Mouse (Mus musculus) stomach, embryonic 16.5 days (tissue): ENCODE measurements around the gene Fam213a. TPM values are rescaled to one million over a fixed set of nuclear protein-coding genes. Genes with fewer than 3 reads are reported as not detected.

Source experiments
- ATAC-seq: fragments of 200-750 bp; cut with Nextera tagmentation; 2 replicates; pipeline ENCODE4 v1.8.0; 2017; ENCODE audit warnings: moderate number of reproducible peaks, moderate TSS enrichment; ENCODE audit not compliant: insufficient read depth, low FRiP score
- H3K27ac ChIP-seq: fragments of 300-500 bp; sonication (generic); 2 replicates; pipeline ENCODE4 v1.5.1; 2014; ENCODE audit warnings: low read length
- H3K27me3 ChIP-seq: fragments of 300-500 bp; sonication (generic); 2 replicates; pipeline ENCODE4 v1.6.1; 2014; ENCODE audit warnings: low read length, control low read depth, mixed read lengths; ENCODE audit not compliant: control insufficient read depth, insufficient read depth
- H3K36me3 ChIP-seq: fragments of 300-500 bp; sonication (generic); 2 replicates; pipeline ENCODE4 v1.6.1; 2014; ENCODE audit warnings: low read length; ENCODE audit not compliant: control insufficient read depth, insufficient read depth
- H3K4me1 ChIP-seq: fragments of 300-500 bp; sonication (generic); 2 replicates; pipeline ENCODE4 v1.6.1; 2014; ENCODE audit warnings: low read length, control low read depth, mixed read lengths; ENCODE audit not compliant: control insufficient read depth, insufficient read depth
- H3K4me2 ChIP-seq: fragments of 300-500 bp; sonication (generic); 2 replicates; pipeline ENCODE4 v1.6.1; 2014; ENCODE audit warnings: low read depth, low read length, mixed read lengths
- H3K4me3 ChIP-seq: fragments of 300-500 bp; sonication (generic); replicated peaks from 2 replicates; pipeline ENCODE4 v1.5.1; 2014; ENCODE audit warnings: mild to moderate bottlenecking, low read length
- H3K9ac ChIP-seq: fragments of 300-500 bp; sonication (generic); 2 replicates; pipeline ENCODE4 v1.6.1; 2014; ENCODE audit warnings: low read length
- H3K9me3 ChIP-seq: fragments of 300-500 bp; sonication (generic); replicated peaks from 2 replicates; pipeline ENCODE4 v1.6.1; 2016; ENCODE audit warnings: low read length, control low read depth; ENCODE audit not compliant: control insufficient read depth
- whole genome bisulfite sequencing: fragments of 180-500 bp; shearing (Covaris S2); extraction: QIAGEN DNeasy Blood & Tissue Kit; methylation state at CpG from one replicate; pipeline ENCODE4 v1.1.7; 2014; 5-methylcytosine and 5-hydroxymethylcytosine counted together
- polyA plus RNA-seq: library from polyadenylated mRNA; unstranded; fragments of >200 nt; fragmentation: Nextera tagmentation; extraction: Ambion mirVana; gene quantifications from 2 replicates; pipeline ENCODE4 v1.2.1, GENCODE M21; 2015

Fam213a gene
- polyA plus RNA-seq, 1 experiment from 2014 or later: 42.4 TPM

- ATAC-seq: peak; percentile 54; the same call in 1 of the 2 replicates
- H3K27ac ChIP-seq: no peak overlapping the region
- H3K4me2 ChIP-seq: no peak overlapping the region
These were observed 21.1 kb downstream of the Fam213a start for GRCm38 (mm10) chr14:40992464-40992863.

GRCm38 (mm10) chr14:40988780-40989179 is 24.8 kb downstream of the Fam213a start:
- no peak overlapping the region for H3K4me2 ChIP-seq
- no peaks in the 10 kb centered on the region for H3K9me3 ChIP-seq
- no peak overlapping the region for H3K4me3 ChIP-seq
- H3K27ac ChIP-seq: no peak overlapping the region
- no peaks in the 10 kb centered on the region for H3K4me1 ChIP-seq
- H3K27me3 ChIP-seq: no peaks in the 10 kb centered on the region
- no peak overlapping the region for H3K9ac ChIP-seq
- H3K36me3 ChIP-seq: no peaks in the 10 kb centered on the region
- 82% methylated on average over 5 of the region's 5 CpGs for WGBS
- no peak for ATAC-seq

More at GRCm38 (mm10) chr14:40992464-40992863, 21.1 kb downstream of the Fam213a start:
- no peak overlapping the region for H3K4me3 ChIP-seq
- no peaks in the 10 kb centered on the region for H3K4me1 ChIP-seq
- no peaks in the 10 kb centered on the region for H3K27me3 ChIP-seq
- WGBS: 41% methylated on average over 6 of the region's 6 CpGs
- H3K36me3 ChIP-seq: no peaks in the 10 kb centered on the region
- no peaks in the 10 kb centered on the region for H3K9me3 ChIP-seq
- H3K9ac ChIP-seq: no peak overlapping the region

GRCm38 (mm10) chr14:40987184-40987583 is 26.4 kb downstream of the Fam213a start:
- no peaks in the 10 kb centered on the region for H3K4me1 ChIP-seq
- no peak for ATAC-seq
- no peak overlapping the region for H3K4me2 ChIP-seq
- H3K4me3 ChIP-seq: no peak overlapping the region
- H3K9ac ChIP-seq: no peak overlapping the region
- 70% methylated on average over 2 of the region's 2 CpGs for WGBS
- H3K27me3 ChIP-seq: no peaks in the 10 kb centered on the region
- H3K27ac ChIP-seq: no peak overlapping the region
- H3K9me3 ChIP-seq: no peaks in the 10 kb centered on the region
- H3K36me3 ChIP-seq: no peaks in the 10 kb centered on the region

GRCm38 (mm10) chr14:40985635-40986034 is 28.0 kb downstream of the Fam213a start:
- no peaks in the 10 kb centered on the region for H3K9me3 ChIP-seq
- H3K4me2 ChIP-seq: no peak overlapping the region
- H3K27me3 ChIP-seq: no peaks in the 10 kb centered on the region
- no peak for ATAC-seq
- no peak overlapping the region for H3K27ac ChIP-seq
- H3K36me3 ChIP-seq: no peaks in the 10 kb centered on the region
- 63% methylated on average over 4 of the region's 4 CpGs for WGBS
- no peak overlapping the region for H3K4me3 ChIP-seq
- H3K4me1 ChIP-seq: no peaks in the 10 kb centered on the region
- H3K9ac ChIP-seq: no peak overlapping the region

GRCm38 (mm10) chr14:40979723-40980122 is 33.9 kb downstream of the Fam213a start:
- Histone ChIP-seq H3K4me1 (no peaks in the 10 kb centered on the region), H3K27me3 (no peaks in the 10 kb centered on the region), H3K36me3 (no peaks in the 10 kb centered on the region), H3K4me3 (no peak overlapping the region), H3K27ac (no peak overlapping the region), H3K9me3 (no peaks in the 10 kb centered on the region), H3K4me2 (no peak overlapping the region), H3K9ac (no peak overlapping the region)
- 41% methylated on average over 1 of the region's 1 CpGs for WGBS
- no peak for ATAC-seq

- ATAC-seq: peak; percentile 87; the same call in 1 of the 2 replicates
- no peak overlapping the region for H3K4me3 ChIP-seq
- H3K27ac ChIP-seq: no peak overlapping the region
- no peaks in the 10 kb centered on the region for H3K27me3 ChIP-seq
- H3K36me3 ChIP-seq: no peaks in the 10 kb centered on the region
- H3K9ac ChIP-seq: no peak overlapping the region
- no peaks in the 10 kb centered on the region for H3K4me1 ChIP-seq
- H3K4me2 ChIP-seq: no peak overlapping the region
- WGBS: 46% methylated on average over 4 of the region's 4 CpGs
- no peaks in the 10 kb centered on the region for H3K9me3 ChIP-seq
These were observed 34.6 kb downstream of the Fam213a start for GRCm38 (mm10) chr14:40979002-40979401.

GRCm38 (mm10) chr14:40975127-40975721 is 38.4 kb downstream of the Fam213a start:
- H3K9me3 ChIP-seq: no peaks in the 10 kb centered on the region
- no peaks in the 10 kb centered on the region for H3K27me3 ChIP-seq
- peak; percentile 56; the same call in 1 of the 2 replicates for ATAC-seq
- no peak overlapping the region for H3K4me3 ChIP-seq
- no peaks in the 10 kb centered on the region for H3K36me3 ChIP-seq
- no peak overlapping the region for H3K27ac ChIP-seq
- H3K4me2 ChIP-seq: no peak overlapping the region
- WGBS: 72% methylated on average over 6 of the region's 6 CpGs
- no peak overlapping the region for H3K9ac ChIP-seq
- no peaks in the 10 kb centered on the region for H3K4me1 ChIP-seq

GRCm38 (mm10) chr14:40968051-40968450 is 45.5 kb downstream of the Fam213a start:
- no peaks in the 10 kb centered on the region for H3K27me3 ChIP-seq
- H3K4me2 ChIP-seq: peak overlapping the region; percentile 76
- H3K36me3 ChIP-seq: no peaks in the 10 kb centered on the region
- 98% methylated on average over 2 of the region's 2 CpGs for WGBS
- peaks cover 22% of the 10 kb centered on the region for H3K4me1 ChIP-seq
- no peak overlapping the region for H3K9ac ChIP-seq
- H3K4me3 ChIP-seq: no peak overlapping the region
- ATAC-seq: no peak
- no peak overlapping the region for H3K27ac ChIP-seq
- no peaks in the 10 kb centered on the region for H3K9me3 ChIP-seq

- Histone ChIP-seq H3K27ac (peak overlapping the region; percentile 84; the same call in 1 of the 2 replicates), H3K36me3 (no peaks in the 10 kb centered on the region), H3K4me3 (peak overlapping the region; percentile 90), H3K4me1 (peaks cover 27% of the 10 kb centered on the region), H3K27me3 (no peaks in the 10 kb centered on the region), H3K9ac (peak overlapping the region; percentile 73), H3K4me2 (peak overlapping the region; percentile 76), H3K9me3 (no peaks in the 10 kb centered on the region)
- no peak for ATAC-seq
- WGBS: 9% methylated on average over 6 of the region's 6 CpGs
These were observed 46.0 kb downstream of the Fam213a start for GRCm38 (mm10) chr14:40967598-40967900.
